Comparison of ENCODE assay signal across 2 mouse cellular contexts in genomic region chr4:155078808-155079207, GRCm38 (mm10). TPM values are rescaled to one million over a fixed set of nuclear protein-coding genes. Genes with fewer than 3 reads are reported as not detected.
"Had no signal": no experiment of that assay in that cellular context is flagged by ENCODE, and none has a peak within 500 bp of the region (broad histone marks: within the 10 kb centered on the region; RNA-seq: fewer than 3 reads in every experiment).

No protein-coding gene starts in this region.

RNA-seq across cellular contexts. Expression of gene Plch2, which starts 22.2 kb away (rescaled TPM):
- total RNA-seq: liver, adult 2 months; megakaryocyte progenitor cell, adult 5-6 weeks had no signal
